Mouse (Mus musculus): ENCODE results near the gene Pga5.

DNA sequence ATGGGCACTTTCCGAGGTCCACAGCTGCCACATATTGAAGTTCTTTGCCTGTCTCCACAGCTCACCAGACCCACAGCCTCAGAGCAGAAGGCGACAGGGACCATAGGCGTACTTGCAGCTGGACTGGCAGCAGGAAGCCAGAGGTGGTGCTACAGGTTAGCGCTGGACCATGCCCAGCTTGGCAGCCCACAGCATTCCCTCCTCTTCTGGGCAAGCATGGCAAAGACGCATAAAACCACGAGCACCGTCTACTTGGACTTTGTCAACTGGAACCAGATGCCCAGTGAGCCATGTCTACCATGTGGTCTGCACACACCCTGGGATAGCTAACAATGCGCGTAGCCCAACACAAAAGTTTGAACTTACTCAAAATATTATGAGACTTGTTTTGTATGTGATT is 7.2 kb upstream of the Pga5 start:
- no peak for TF ChIP-seq CTCF (IDR thresholded peaks at IDR 0.05)
- no peak for TF ChIP-seq POLR2A (IDR thresholded peaks at IDR 0.05; ENCODE audit: insufficient read depth, low read depth, low read length)
- TF ChIP-seq EP300 (IDR thresholded peaks at IDR 0.05; ENCODE audit: insufficient read depth, low read depth, low read length): no peak

Measured in heart, adult 2 months (tissue).